Mouse (Mus musculus) cerebellum, postnatal 14 days (tissue): ENCODE data around the gene Cldn9.

Experiments
- DNase-seq, 2 experiments: peaks; one replicate each; pipeline ENCODE4 v3.0.0; 2021; ENCODE audit warnings: mixed read lengths in 2 of 2

Gene Cldn9

DNA sequence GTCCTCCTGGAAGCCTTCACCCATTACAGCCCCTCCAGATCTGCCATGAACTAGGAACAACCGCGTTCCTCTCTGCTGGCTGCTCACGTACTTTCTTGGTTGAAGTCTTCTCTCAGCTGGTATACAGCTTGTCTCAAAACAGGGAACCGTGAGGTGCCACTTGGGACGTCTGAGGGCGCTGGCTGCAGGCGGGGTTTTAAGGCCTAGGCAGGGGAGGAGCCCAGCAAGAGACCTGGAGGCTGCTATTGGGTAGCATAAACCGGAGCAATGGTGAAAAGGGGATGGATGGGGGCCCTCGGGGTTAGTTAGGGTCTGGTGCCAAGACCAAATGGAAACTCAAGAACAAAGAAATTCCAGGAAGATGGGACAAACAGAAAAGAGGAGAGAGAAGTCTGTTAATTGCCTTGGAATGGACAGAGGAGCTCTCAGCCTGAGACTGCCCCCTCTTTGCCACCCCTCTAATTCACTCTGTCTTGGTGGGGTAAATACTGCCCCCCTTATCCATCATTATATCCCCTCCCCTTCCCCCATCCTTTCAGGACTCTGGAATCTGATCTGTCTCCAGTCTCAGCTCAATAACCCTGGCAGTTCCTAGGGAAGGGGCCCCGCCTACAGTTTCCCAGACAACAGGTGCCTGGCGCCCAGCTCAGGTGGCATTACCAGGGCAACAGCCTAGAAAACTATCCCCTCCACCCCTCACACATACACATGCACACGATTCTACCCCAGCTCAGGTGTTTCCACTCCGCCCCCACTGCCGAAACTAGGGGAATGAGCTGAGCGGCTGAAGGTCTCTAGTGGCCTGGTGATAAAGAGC, at the start of gene Cldn9:
Cldn9 (minus strand) TSS at position 171 of the 817 bp plus-strand sequence.
- DNase-seq = no peak

DNA sequence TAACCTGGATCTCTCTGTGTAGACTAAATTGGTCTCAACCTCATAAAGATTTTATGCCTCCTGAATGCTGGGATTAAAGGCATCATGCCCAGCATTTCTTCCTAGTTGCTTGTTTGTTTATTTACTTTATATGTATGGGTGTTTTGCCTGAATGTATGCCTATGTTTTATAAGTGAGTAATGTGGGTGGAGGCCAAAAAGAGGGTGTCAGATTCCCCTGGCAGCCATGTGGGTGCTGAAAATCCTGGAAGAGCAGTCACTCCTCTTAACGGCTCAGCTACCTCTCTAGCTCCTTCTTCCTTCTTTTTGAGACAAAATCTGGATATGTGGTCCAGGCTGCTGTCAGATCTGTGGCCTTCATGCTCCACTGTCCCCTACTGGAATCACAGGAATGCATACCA, 46.6 kb upstream of the Cldn9 start:
- no peak for DNase-seq

DNA sequence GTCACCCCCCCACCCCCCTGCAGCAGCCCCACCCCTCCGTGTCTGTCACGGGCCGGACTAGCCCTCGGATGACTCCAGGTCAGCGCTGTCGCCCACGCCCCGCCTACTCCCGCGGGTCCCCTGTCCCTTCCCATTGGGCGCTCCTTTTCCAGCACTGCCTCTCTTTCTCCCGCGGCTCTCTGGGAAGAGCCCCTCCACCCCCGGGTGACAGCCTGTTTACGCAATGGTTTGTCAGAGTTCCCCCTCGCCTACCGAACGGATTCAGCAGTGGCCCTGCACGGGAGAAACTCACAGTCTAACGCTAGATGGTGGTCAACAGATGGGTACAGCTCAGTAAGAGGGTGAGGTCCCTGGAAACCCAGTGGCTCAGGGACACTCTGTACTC, 42.9 kb upstream of the Cldn9 start:
- peak; percentile 79 to 87 for DNase-seq

DNA sequence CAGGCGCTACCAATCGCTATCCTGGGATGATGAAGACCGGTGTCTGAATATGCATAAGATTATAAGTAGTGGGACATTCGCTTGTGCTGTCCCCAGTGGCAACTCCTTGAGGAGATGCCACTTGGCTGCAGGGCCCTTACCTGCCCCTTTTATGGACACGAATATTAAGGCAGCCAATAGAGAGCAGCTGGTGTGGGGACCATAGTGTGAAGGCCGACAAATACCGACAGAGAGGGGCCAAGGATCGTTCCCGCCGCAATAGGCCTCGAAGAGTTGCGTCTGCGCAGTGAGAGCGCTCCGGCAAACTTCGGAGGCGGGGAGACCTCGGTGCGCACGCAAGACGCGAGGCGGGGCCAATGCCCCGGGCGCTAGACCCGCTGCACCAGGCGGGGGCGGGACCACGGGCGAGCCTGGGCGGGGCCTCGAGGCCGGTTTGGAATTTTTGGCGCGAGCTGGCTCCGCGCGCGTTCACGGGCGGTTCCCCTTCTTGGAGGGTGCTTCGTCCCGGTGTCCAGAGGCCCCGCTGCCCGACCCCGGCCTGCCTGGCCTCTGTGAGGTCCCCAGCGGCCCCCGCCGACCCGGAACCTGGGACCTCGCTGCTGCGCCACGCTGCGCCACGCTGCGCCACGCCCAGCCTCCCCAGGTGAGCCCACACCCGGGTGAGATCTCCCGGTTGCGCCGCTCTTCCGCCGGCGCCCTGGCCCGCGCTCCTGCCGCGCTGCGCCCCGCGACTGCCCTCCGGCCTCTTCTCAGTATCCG, 42.4 kb upstream of the Cldn9 start, which contains the start of gene Pkmyt1:
Pkmyt1 (plus strand) TSS at position 338 of the 759 bp plus-strand sequence.
- peak; percentile 96 to 97 for DNase-seq

DNA sequence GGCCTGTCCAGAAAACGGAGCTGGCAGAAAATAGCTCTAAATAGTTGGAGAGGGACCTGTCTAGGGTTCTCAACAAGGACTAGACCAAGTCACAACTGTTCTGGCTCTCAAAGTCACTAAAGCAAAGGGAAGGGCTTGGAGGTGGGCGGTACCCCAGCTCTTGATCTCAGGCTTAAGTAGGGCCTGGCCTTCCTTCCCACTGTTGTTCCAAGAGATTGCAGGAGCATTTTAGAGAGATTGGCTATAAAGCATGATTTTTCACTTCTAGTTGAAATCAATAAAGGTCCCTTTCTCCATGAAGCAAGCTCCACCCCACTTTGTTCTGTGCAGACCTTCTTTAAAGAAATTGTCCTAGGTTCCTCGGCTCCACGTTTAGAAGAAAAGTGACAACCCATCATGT, 41.7 kb upstream of the Cldn9 start:
- DNase-seq = no peak

DNA sequence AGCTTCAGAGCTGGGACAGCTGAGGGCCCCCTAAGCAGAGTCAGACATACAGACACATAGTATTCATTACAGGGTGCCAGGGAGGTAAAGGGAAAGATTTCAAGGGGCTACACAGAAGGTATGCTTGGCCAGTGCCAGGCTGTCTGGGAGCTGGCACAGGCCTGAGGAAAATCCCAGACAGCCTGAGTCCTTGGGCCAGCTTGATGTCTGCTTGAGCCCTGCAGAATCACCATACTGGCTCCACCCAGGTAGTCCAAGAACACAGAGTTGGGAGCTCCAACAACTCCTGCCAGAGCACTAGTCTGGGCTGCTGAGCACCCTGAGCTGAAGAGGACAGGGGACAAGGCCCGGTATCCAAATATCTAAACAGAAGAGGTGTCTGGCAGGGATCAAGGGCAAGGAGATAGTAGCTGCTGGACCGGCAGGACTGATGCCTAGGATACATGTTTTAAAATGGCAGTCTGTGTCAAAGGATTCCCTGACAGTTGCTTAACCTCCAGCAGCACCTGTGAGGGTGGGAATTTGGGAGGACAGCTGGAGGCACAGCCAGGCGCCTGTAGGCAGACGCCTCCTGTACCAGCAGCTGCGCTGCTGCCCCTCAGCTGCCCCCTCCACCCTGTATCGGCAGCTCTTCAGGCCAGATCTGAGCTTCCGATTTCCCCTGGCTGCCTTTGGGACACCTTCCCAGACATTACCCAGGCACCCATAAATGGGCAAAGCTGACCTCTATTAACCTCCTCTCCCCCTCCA, 38.7 kb upstream of the Cldn9 start, which contains the start of gene 1520401A03Rik:
1520401A03Rik (minus strand) TSS at position 408 of the 750 bp plus-strand sequence.
- no peak for DNase-seq

DNA sequence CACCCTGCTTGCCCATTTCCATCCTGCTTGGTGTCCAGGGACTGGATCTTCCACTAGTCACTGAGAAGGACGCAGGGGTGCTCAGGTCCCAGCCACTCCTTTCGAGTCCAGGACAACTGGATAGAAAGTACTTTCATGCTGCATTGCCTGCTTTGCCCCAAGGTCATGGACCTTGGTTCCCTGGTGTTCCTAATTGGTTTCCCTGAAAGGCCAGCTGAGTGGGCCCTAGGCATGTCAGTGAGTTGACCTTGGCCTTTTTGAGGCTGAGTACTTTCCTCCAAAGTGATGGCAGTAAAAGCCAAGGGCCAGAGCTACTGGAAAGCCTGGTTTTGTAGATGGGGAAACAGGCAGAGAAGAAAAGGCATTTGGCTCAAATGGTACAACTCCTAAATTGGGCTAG, 38.1 kb upstream of the Cldn9 start:
- no peak for DNase-seq

DNA sequence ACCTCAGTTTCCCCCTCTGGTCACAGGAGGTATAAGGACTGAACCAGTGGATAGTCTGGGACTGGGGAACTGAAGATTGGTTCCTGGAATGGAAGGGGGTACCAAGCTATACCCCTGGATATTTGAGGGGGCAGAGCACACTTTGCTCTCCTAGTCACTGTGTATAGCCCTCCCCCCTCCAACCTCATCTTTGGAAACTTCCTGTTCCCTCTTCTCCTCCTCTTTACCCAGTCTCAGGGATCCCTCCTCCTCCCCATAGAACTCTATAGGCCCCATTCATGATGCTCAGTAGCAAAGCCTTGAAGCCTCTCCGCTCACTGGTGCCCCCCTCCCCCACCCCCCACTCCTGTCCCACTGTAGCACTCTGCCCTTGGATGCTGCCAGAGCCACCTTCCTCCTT, 35.6 kb upstream of the Cldn9 start:
- no peak for DNase-seq

DNA sequence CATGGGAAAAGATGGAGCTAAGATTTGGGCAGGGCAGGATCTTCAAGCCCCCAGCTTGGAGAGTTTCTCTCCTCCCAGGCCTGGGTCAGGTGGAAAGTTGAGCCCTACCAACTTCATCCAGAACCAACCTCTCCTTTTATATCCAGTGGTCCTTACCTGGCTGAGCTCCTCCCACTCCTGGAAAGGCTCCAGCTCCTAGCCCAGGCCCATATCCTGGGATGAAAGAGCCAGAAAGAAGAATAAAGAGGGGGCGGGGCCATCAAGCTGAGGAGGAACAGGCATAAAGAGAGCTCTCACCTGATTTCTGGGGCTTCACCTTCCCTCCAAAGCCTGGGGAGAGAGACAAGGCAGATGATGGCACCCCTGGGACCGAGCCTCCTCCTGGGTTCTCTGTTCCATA, 33.2 kb upstream of the Cldn9 start:
- DNase-seq = no peak

DNA sequence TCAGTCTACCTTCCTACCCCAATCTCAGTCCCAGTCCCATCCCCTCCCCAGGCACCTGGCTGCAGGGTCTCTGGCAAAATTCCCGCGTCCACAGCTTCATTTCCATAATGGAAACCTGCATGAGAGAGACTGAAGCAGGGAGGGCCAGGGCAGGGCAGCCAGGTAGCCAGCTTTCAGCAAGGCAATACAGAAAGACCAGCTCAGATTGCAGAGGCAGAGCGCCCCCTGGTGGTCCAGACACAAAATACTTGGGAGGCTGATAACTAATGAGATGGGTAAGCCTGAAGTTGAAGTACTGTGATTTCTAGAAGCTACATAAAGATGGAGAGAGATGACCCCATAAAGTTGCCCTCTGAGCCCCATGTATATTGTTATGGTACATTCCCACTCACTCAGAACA, 22.4 kb upstream of the Cldn9 start:
- peak; percentile 90 to 92 for DNase-seq

DNA sequence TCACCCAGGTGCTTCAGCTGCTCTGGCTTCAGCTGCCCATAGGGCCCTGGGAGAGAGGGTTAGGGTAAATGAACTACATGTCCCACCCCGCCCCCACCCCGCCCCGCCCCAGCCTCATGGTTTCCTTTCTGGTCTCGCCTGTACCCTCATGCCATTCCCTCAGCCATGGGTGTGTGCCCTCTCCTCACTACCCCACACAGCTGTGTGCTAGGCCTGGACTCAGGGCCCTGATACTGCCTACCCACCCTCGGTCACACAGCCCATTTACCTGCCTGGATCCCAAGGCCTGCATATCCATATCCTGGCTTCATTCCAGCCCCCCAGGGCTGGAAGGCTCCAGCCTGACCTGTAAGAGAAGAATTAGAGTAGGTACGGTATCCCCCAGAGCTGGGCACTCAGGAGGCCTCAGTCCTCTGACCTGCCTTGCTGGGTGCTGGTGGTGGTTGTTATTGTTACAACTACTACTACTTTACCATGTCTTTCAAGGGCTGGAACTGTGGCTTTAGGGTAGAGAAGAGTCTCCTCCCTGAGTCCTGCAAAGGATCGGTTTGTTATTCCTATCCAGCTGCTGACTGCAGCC, 21.8 kb upstream of the Cldn9 start:
- DNase-seq = no peak

DNA sequence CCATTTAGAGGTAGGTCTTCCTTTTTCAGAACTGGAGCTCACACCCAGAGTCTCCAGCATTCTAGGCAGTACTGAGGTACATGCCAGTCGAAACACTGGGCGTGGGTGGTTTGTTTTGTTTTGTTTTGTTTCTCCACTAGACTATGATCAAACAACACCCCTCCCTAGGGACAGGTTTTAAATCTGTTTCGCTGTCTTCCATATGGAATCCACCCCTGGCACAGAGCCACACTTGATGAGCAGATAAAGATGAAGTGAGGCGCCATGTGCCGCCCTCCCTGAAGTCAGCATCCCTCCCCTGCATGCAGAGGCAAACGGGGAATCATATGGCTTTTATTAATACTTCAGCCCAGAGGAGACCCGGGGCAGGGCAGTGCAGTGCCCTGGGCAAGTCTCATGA, 20.9 kb upstream of the Cldn9 start:
- peak in 1 of 2 experiments; percentile 42 for DNase-seq

DNA sequence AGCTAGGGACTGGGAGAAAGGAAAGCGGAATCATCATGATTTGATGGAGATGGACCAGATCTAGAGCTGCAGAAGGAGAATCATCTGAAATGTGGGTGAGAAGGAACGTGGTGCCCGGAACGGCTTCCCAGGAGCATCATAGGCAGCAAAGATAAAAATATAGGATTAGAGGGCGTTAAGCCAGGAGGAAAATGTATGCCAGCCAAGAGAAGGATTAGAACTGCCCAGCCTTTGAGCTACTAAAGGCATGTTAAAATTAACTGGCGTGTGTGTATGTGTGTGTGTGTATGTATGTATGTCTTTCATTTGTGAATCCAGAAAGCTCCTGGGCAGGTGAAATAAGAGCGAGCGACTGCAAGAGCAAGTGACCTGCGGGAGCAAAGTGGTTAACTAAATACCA, 19.5 kb upstream of the Cldn9 start:
- no peak for DNase-seq

DNA sequence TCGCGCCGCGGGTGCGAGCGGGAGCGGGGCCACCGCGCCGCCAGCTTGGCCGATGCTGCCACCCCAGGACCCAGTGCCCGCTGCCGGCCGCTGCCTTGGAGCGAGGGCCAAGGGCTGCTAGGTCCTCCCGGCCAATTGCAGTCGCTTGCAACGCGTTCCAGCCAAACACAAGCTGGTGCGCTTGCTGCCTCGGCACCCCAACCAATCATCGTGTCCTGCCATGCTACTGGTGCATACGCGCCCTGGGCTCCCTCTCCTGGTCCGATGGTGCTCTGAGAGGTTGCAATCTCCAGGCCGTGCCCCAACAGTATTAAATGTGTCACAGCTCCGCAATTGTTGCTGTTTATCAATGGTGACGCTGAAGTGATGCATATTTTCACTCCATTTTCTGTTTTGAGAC, 16.3 kb upstream of the Cldn9 start:
- peak; percentile 95 to 96 for DNase-seq

DNA sequence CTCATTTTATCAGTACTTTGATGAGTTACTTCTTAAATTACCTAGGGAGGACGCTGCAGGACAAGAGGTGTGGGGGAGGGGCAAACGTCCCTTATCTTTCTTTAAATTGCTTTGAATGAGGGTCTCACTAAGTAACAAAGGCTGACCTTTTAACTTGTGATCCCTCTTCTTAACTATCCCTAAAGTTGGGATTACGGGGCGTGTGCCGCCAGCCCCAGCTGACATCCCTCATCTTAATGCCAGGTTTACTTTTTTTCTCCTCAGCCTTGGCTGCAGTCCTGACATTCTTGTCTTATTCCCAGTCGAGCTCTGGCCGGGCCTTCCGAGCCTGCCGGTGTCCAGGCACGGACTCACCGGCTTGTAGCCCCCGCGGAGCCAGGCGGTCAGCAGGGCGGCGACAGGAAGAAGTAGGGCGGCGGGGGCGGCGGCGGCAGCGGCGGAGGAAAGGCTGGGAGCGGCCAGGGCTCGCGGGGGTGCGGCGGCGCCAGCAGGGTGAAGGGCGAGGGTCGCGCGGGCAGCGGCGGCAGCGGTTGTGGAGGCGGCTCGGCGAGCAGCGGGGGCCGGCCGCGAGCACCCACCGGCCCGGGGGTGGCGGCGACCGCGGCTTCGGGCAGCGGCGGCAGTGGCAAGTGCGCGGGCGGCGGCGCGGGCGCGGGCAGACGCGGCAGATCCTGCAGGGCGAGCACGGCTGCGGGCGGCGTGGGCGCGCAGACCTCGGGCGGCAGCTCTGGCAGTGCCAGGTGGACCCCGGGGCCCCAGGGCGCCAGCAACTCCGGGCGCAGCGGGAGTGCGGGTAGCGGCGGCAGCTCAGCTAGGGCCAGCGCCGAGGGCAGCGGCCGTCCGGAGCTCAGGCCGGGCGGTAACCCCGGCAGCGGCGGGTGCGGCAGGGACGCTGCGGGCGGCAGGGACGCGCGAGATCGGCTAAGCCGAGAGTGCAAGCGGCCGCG, 15.6 kb upstream of the Cldn9 start:
- DNase-seq = peak; percentile 66 to 68

DNA sequence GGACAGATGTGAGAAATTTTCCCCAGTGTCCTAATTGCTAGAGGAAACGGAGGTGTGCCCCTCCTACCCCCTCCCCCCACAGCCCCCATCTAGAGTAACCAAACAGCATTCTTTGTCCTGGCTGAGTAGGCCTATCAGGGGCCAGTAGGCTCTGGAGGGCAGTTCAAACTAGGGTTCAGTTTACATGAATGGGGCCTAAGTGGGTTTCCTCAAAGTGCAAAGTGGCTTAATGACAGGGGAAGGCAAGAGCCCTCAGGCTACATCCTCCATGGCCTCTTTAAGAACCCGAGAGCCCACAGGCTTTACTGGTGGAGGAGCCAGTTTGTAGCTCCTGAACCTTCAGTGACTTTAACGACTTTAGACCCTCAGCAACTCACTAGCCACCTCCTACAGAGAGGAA, 12.0 kb upstream of the Cldn9 start:
- no peak for DNase-seq

DNA sequence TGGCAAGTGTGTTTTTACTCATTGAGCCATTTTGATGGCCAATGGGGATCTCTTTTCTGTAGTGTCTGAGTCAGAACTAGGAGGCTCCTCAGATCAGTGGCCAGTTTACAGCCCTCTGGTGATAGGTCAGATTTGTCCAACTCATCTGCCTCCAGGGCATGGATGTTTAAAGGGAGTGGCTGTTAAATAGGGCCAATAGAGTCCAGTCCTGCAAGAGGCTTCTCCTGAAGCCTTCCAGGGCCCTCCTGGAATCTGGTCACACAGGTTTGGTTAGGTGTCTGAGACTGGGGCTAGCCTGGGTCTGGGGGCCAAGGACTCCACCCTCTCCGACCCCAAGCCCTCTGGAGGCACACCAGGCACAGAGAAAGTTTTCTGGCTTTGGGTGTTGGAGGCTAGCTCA, 10.7 kb upstream of the Cldn9 start:
- no peak for DNase-seq

DNA sequence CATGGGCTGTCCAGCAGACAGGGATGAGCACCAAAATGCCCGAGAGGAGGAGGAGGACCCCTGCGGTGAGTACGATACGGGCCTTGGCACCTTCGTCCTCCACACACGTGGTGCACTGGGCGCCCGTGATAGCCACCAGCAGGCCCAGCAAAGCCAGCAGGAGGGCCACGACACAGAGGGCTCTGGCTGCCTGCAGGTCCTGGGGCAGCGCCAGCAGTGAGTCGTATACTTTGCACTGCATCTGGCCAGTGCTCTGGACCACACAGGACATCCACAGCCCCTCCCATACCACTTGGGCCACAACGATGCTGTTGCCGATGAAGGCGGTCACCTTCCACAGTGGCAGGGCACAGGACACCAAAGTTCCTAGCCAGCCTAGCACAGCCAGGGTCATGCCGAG, 600 bp downstream of the Cldn9 start:
- peak in 1 of 2 experiments; percentile 34 for DNase-seq

DNA sequence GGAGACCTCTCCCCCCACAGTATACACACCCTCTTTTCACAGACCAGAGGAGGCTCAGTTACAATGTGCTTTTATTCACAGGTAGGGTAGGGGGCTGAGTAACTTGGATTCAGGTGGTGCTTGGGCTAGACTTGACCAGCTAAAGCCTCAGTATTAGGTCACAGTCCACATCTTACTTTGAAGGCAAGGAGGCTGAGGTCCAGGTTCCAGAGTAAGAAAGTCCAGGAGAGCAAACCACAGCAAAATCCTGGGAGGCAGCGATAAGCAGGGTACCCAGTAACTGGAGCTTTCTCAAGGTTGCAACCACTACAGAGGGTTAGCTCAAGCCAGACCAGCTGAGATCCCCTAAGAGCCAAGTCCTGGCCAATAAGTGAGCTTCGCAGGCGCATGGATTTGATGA, 1.3 kb downstream of the Cldn9 start:
- DNase-seq = no peak

DNA sequence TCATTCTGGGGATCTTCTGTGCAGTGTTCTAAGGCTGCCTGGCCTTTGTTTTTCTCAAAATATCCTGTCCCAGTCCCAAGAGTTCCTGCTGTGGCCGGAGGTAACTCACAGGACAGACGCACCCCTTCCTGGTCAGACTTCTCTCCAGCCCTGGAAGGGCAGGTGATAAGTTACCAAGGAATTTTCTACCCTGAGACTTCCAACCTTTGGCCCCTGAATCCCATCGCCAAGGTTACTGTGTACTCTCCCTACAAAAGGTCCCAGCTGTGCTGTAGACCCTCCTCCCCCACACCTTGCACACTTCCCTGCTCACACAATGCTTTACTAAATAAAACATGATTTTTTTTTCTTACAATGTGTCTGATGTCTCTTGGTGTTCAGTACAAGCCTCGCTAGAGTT, 1.7 kb downstream of the Cldn9 start:
- DNase-seq = no peak

DNA sequence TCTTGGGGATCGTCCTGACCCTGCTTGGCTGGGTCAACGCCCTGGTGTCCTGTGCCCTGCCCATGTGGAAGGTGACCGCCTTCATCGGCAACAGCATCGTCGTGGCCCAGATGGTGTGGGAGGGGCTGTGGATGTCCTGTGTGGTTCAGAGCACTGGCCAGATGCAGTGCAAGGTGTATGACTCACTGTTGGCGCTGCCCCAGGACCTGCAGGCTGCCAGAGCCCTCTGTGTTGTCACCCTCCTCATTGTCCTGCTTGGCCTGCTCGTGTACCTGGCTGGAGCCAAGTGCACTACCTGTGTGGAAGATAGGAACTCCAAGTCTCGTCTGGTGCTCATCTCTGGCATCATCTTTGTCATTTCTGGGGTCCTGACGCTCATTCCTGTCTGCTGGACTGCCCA, 2.7 kb downstream of the Cldn9 start:
- DNase-seq = no peak

DNA sequence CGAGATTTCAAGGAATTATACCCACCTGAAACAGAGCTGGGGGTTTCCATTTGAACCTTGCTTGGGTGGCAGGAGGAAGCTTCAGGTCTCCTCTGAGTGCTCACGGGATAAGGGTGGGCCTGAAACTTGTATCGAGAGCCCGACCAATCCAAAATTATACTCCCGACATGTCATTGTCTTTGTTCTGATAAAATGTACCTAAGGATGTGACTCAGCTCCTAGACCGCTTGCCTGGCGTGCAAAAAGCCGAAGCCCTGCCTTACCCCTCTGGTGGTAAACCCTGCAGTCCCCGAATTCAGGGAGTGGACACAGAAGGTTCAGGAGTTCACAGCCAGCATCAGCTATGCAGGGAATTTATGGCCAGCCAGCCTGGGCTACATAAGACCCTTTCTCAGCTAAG, 3.5 kb downstream of the Cldn9 start:
- DNase-seq = no peak
